Mouse (Mus musculus): ENCODE results near the gene Alyref.

Alyref gene

DNA sequence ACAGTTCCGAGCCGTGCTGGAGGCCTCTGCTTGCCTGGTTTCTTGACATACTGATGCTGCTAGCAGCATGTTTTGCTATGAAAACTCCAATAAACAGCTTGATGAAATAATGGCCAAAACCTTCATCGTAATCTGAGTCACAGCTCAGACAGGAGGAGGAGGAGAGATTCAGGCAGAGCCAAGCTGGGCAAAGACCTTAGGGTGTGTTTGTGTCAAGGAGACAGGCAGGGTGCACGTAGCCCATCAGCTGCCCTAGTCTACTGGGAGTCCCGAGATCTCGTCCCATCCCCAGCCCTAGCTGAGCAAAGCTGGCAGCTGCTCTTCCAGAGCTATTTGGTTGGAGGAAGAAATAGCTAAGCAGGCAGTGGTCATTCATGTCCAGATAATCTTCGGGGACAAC, 7.5 kb upstream of the Alyref start:
- CTCF ChIA-PET: interaction anchor here (1.1 kb wide), 1 partner anchor 16 kb away, joined by 3 read pairs; no protein-coding TSS in a partner anchor

DNA sequence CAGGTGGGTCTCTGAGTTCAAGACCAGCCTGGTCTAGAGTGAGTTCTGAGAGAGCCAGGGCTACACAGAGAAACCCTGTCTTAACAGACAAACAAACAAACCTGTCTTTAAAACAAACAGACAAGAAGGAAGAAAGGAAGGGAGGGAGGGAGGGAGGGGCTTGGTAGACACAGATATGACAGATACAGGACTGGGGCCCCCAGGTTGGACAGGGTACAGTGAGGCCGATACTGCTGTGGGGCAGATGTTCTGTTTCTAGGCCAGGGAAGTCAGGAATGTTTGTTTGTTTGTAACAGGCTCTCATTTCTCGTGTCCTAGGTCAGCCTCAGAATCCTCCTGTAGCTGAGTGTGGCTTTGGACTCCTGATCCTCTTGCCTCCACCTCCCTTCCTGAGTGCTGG, 5.4 kb upstream of the Alyref start:
- CTCF ChIA-PET: no interaction called here

DNA sequence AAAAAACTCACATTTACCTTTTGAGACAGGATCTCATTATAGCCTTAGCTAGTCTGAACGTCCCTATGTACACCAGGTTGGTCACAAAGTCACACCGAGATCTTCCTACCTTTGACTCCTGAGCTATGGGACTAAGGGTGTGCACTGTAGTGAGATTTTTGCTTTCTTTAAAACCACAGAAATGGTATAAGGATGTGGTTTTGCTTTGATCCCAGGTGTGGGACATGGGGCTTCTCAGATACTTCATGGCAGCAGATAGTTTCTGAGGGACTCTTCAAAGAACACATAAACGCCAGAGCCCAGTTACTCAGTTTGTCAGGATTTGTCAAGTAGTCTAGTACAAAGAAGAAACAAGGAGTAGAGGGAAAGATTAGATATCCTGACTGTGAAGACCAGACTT, 2.6 kb upstream of the Alyref start:
- CTCF ChIA-PET: no interaction called here

DNA sequence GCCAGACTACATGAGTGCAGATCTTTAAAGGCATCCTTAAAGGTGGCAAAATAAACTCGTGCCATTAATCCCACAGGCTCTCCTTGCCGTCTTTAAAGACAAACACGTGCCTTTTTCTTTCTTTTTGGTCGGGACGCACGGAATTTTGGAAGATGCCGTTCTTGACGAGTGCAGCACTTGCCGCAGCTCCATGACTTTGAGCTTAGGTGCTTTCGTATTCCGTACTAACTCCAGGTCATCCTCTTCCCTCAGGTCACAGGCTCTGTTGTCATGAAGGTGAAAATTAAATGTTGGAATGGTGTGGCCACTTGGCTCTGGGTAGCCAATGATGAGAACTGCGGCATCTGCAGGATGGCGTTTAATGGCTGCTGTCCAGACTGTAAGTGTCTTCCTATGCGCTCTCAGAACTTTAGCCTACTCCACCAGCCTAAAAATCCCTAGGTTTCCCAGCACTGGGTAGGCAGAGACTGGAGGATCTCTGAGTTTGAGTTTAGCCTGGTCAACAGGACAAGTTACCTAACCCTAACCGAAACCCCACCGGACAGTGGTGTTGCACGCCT, 905 bp upstream of the Alyref start:
- CTCF ChIA-PET: interaction anchor here (1.1 kb wide), 1 partner anchor 19 kb away, joined by 4 read pairs; no protein-coding TSS in a partner anchor

DNA sequence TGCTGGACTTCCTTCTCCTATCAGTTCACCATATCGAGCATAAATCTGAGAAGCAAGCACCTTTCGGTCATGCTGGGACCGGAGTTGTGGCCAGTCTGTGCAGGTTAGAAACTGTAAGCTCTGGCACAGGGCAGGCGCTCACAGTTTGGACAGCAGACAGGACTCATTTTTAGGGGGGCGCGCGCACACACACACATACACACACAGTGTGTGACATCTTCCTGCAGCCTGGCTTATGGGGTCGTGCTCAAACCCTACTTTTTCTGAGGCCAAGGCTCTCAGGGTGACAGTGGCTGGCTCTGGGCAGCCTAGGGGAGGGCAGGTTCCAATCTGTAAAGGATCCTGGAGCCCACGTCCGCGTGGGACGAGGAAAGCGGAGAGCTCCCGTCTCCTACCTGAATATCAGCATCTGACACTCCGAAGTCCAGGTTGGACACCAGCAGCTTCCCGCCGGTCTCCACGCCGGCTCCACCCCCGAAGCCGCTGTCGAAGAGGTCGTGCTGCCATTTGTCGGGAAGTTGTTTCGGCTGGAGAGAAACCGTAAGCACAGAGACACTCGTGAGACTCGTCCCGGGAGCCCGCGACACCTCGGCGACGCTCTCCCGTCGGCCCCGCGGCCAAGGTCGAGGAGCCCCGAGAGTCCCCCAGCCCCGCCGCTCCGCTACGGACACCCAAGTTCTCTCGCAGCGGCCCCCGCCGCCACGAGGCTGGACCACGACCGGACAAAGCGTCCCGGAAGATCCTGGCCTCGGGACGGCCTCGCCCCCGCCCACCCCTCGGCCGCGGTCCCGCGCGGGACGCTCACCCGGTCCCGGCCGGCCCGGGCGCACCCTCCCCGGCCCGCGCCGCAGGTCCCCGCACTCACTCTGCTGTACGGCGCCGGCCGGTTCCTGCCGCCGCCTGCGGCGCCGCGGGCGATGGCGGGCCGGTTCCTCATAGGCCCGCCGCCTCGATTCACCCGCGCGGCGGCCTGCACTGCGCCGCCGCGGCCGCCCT, 627 bp downstream of the Alyref start:
- CTCF ChIA-PET: interaction anchor here (0.7 to 1.3 kb wide), 4 partner anchors 11 to 36 kb away, joined by 3 to 6 read pairs (median 4); no protein-coding TSS in a partner anchor

DNA sequence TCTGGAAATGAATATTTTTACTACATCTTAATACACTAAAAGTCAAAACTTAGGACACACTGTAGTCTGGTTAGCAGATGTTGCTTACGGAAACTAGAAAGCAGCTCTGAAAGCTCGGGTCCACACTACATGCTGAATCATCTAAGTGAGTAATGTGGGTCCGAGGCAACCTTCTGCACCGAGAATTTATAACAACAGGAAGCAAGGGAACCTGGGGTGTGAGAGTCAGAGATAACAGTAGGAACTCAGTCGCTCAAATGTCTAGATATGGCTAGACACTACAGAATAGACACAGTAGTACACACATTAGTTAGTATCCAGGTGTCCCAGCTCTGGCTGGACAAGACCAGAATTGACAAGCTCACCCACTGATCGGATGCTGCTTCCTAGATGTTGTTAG, 9.6 kb downstream of the Alyref start:
- CTCF ChIA-PET: no interaction called here

DNA sequence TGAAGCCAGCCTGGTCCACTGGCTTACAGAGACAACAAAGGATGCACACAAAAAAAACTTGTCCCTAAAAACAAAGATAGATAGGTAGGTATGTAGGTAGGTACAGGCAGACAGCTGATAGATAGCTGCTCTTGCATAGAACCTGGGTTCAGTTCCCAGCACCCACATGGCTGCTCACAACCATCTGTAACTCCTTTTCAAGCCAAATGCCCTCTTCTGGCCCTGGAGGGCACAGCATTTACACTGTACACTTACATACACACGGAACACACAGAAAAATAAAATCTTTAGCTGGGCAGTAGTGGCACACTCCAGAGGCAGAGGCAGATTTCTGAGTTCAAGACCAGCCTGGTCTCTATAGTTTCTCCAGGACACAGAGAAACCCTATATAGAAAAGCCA, 14.2 kb downstream of the Alyref start:
- CTCF ChIA-PET: no interaction called here

DNA sequence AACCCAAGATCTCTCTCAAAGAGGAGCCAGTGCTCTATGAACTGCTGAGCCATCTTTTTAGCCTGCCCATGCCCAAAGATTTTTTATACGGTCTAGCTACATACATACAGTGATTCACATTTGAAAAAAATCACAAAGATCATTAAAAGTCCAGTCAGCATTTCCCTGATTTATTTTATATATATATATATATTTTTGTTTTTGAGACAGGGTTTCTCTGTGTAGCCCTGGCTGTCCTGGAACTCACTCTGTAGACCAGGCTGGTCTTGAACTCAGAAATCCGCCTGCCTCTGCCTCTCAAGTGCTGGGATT, 15.2 kb downstream of the Alyref start:
- CTCF ChIA-PET: interaction anchor here (0.5 to 1.5 kb wide), 2 partner anchors 9 to 93 kb away, joined by 3 to 4 read pairs; no protein-coding TSS in a partner anchor

DNA sequence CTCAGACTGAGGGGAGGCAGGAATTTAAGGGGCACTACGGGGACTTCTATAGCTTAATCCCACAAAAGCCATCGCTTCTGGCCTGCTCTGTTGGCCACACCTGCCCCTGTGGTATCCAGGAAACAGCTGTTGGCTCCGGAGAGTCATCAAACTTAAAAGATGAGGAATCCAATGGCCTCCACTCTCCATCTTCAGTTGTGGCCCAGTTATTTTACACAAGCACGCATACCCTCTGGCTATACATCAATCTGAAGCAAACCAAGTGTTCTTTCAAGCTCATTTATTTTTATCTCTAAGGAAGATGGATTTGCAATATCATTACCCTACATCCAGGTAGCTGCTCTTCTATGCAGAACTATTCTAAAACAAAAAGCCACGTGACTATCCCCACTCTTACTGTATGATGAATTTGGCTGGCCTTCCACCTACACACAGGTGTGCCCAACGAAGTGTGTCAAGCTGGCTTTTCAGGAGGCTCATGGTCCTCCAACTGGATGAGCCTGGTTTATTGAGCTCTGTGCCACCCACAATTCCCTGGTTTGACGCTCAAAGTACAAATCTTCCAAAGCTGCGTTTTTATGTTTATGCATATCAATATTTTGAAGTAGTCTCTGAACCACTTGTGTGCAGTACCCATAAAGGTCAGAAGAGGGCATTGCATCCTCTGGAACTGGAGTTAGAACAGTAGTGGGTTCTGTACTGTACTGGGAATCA, 15.7 kb downstream of the Alyref start:
- CTCF ChIA-PET: interaction anchor here (0.5 to 1.5 kb wide), 5 partner anchors 8 to 93 kb away, joined by 3 to 6 read pairs (median 4); no protein-coding TSS in a partner anchor

DNA sequence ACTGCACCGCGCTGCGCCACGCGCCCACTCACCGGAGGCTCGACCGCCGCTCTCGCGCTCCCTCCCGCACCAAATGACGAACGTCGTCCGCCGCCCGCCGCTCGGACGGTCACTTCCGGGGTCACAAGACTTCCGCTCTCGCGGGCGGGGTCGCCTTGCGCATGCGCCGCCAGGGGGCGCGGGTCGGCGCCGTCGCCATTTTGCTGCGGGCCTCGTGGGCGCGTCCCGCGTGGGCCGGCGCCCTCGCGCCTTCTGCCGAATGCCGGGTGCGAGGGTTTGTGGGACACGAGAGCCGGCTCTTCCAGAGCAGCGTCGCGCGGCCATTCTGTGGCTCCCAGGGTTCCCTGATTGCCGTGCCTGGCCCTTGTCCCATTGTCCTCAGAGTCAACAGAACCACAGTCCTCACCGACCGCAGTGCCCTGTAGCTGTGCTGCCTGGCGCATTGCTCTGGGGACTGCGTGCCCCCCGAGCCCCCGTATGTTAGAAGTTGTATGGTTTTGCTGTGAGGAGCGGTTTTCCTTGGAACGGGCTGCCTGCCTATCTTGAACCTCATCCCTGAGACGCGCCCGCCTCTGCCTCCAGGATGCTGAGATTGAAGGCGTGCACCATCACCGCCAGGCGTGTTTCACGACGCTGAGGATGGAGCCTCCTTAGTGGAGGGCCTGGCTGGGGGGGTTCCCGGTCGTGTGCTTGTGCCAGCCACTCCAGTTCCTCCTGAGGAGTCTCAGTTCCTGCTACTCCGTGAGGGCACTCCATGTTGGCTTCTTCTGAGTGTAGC, 16.5 kb downstream of the Alyref start, which contains the start of gene Arhgdia:
TSS of gene Arhgdia (minus strand) at position 135 of the 778 bp plus-strand sequence.
- CTCF ChIA-PET: interaction anchor here (0.6 to 1.5 kb wide), 4 partner anchors 15 to 92 kb away, joined by 3 to 6 read pairs (median 4); no protein-coding TSS in a partner anchor

DNA sequence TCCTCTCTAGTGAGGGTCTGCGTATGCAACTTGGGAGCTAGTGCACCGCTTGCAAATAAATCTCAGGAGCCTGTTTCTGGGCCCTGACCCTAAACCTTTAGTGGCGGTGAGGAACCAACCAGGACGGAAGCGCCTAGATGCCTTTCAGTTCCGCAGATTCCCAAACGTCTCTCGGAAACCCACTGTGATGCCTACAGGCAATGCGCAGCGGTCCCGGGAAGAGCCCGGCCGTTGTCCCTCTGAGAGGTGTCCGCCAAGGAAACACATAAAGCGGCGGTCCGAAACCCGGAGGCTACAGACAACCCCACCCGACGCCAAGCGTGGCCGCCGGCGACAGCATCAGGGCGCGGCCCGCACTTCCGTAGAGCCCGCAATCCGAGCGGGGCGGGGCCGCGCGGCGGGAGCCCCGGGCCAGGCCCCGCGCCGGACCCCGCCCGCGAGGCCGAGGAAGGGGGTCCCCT, 17.3 kb downstream of the Alyref start:
- CTCF ChIA-PET: no interaction called here

DNA sequence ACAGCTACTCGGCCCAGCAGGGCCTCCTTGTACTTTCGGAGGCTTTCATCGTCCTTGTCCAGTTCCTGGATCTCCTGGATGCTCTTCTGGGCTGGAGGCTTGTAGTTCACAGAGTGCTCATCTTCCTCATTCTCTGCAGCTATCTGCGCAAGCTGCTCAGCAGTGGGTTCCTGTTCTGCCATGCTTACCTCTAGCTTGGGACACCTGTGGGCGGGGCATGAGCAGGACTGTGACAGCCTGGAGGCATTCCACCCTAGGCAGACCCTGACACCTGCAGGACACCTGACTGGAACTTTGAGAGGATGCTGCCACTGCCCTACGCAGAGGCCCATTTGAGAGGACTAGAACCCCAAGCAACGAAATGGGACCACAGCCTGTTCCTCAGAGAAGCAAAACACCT, 18.0 kb downstream of the Alyref start:
- CTCF ChIA-PET: interaction anchor here (0.7 kb wide), 1 partner anchor 18 kb away, joined by 4 read pairs; the partner anchor contains the start of genes Alyref and Anapc11

DNA sequence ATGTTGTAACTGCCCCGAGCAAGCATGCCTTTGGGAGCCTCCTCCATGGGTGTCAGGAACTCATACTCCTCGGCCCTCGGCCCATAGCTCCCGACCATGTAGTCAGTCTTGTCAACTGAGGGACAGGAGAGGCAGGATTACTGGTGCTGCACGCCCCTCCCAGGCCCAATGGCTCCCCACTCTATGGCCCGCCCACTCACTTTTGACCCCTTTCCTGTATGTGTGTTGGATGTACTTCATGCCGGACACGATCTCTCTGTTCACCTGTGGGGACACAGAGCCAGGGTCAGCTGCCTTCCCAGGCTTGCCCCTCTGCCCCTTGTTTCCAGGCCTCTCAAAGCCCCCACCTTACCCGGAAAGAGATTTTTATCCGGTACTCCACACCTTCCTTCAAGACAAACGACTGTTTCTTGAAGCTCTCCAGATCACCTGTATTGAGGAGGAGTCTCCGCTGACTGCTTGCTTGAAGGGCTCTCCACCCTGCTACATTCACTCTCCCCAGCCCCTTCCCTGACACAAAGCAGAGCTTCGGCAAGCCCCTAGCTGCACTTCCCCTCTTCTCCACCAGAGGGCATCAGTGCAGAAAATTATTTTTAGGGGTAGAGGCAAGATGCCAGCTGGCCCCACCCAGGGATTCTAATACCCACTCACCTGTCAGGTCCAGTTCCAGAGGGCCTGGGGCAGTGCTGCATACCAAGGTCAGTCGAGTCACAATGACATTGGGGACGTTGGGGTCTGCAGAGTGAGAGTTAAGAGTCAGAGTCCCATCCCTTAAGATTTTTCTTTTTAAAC, 18.7 kb downstream of the Alyref start:
- CTCF ChIA-PET: interaction anchor here (0.7 to 0.8 kb wide), 3 partner anchors 11 to 77 kb away, joined by 3 to 4 read pairs (median 4); partner anchors contain the start of genes Alyref and Anapc11

DNA sequence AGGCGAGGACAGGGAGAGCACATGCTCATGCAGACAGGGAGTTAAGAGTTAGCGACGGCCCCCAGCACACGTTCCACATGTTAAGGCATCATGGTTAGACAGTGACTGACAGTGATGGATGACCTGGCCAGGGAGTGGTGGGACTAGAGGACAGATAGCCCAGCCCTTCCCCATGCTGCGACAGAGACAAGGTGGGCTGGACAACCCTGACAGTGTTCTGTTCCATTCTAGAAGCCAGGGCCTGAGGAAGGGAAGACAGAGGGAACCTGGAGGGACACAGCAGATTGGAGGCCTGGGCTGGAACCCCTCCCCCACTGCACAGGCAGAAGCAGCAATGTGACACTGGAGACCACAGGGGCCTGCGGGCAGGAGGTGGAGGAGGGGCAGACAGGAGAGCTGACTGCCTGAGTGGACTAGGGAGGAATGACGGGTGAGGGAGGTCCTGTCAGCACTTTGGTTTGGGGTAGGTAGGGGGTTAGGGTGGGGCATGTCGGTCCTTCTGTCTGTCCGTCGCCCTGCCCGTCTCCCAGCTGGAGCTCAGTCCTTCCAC, 19.4 kb downstream of the Alyref start:
- CTCF ChIA-PET: interaction anchor here (0.7 to 0.8 kb wide), 2 partner anchors 12 to 76 kb away, joined by 3 to 4 read pairs; no protein-coding TSS in a partner anchor

DNA sequence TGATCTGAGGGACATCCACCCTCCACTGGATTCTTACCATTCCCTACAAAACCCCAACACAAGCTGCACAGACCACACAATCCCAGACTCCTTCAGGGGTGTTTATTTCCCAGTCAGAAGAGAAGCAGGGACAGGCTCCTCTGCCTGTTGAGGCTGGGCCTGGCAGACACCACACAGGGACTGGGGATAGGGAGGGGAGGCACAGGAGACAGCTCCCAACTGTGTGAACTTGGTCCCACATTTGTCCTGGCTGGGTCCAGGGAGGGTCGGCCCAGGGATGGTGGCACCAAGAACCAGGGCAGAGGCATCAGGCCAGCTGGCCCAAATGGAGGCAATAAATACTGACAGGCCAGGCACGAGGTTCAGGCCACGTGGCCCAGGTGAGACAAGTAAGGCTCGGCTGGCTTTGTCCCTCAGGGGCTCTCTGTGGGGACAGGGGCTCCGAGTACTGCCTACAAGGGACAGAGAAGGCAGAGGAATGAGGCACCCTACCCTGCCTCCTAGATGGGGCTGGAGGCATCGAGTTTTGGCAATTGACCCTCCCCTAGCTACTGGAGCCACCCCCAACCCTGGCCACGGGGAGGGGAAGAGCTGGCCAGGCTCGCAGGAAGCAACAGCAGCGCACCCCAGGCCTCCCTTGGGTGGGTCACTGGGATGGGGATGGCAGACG, 20.0 kb downstream of the Alyref start:
- CTCF ChIA-PET: no interaction called here

DNA sequence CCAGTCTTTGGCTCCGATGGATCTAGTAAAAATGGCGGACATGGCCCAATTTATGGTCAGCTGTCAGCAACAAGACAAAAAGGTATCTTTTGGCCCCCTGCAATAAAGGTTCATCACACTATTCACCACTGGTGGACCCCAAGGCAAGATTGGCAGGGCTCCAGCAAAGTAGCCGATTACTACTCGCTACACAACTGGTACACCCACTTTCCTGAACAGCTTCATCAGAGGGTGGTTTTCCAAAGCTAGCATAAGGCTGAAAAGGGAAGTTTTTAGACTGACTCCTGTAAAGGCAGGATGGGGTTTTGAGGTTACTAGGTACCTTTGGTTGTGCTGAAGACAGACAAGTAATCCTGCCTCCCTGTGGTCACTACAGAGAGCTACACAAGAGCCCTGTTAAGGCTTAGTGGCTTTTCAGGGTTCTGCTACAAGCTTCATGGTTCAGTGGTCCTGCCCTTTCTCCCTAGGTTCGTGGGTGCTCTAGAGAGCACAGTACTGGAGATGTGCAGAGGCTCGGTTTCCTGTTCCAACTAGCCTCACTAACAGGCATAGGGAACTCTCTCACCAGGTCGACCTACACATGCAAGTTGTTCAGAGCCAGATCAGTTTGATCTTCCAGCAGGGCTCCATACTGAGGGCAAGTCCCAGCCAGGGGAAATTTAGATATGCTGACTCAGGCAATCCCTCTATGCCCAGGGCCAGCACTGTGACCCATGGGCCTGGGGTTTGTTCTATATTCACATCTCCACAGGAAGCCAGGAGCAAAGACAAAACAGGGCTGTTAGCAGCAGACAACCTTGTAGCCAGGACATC, 20.7 kb downstream of the Alyref start:
- CTCF ChIA-PET: no interaction called here

DNA sequence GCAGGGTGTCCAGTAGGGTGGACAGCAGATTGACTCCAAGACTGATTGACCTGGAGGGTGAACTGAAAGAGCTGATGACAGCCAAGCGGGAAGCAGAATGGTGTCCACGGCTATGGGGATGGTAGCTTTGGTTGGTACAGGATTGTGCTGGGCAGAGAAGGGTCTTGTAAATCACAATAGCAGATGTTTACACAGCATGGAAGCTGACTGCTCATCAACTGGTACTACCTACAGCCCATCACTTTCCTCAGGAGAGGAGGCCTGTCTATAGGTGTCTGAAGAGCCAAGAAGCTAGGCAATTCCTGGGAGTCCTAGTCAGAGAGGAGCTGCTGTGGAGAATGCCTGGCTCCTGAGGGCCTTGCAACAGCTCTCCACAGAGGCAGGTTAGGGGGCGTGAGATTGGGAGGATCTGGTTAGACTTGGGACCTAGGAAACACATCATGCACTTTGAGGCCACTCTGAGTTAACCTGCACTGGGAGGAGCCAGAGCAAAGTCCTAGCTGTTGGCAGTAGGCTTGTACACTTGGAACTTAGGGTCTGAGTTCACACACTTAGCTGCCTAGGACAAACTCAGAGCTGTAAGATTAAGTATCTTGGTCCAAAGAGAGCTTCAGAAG, 21.7 kb downstream of the Alyref start:
- CTCF ChIA-PET: no interaction called here

DNA sequence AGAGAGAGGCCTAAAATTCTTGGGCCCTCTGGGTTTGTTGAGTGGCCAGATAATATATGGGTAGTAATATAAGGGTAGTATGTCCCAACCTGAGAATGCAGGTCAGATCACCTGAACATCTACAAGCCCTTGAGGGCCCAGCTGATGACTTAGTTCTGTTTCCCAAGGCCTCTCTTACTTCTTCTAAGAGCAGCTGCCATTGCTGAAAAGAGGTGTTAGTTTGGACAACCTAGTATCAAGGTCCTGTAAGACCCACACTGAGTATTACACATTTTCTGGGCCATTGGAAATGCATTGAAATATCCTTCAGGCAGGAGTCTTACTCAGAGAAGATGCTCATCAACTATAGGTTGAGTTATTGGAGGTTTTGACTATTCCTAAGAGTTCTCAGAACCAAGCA, 22.2 kb downstream of the Alyref start:
- CTCF ChIA-PET: no interaction called here

All from spleen, embryonic (tissue).